Mouse (Mus musculus) olfactory bulb, adult 2 months (tissue): ENCODE measurements around the gene Rgs5. TPM values are rescaled to one million over a fixed set of nuclear protein-coding genes. Genes with fewer than 3 reads are reported as not detected.

Experiments
- H3K27ac ChIP-seq: fragments of 200-500 bp; 2 replicates; pipeline ENCODE4 v1.5.1; 2012; ENCODE audit warnings: low read depth, low read length; ENCODE audit not compliant: insufficient read depth
- H3K4me1 ChIP-seq: fragments of 200-500 bp; 2 replicates; pipeline ENCODE4 v1.6.1; 2012; ENCODE audit warnings: low read length; ENCODE audit not compliant: control insufficient read depth, insufficient read depth
- H3K4me3 ChIP-seq: fragments of 200-500 bp; 2 replicates; pipeline ENCODE4 v1.5.1; 2012; ENCODE audit warnings: mild to moderate bottlenecking, low read depth, low read length, moderate library complexity; ENCODE audit not compliant: insufficient read depth
- CTCF ChIP-seq: fragments of 200-500 bp; IDR thresholded peaks from 2 replicates; pipeline ENCODE4 v1.5.1; 2012; ENCODE audit warnings: low read depth, mild to moderate bottlenecking, low read length, moderate library complexity; ENCODE audit not compliant: insufficient read depth
- POLR2A ChIP-seq: fragments of 200-500 bp; IDR thresholded peaks from 2 replicates; pipeline ENCODE4 v1.6.1; 2012; ENCODE audit warnings: mild to moderate bottlenecking, low read depth, low read length, moderate library complexity; ENCODE audit not compliant: insufficient read depth
- WGBS: fragments of 180-500 bp; shearing (Covaris S2); methylation state at CpG from one replicate; pipeline ENCODE4 v1.1.7; 2018; 5-methylcytosine and 5-hydroxymethylcytosine counted together
- polyA plus RNA-seq: library from polyadenylated mRNA; stranded (reverse); fragments of >200 nt; gene quantifications from 2 replicates; pipeline ENCODE4 v1.2.4, GENCODE M21; 2012; ENCODE audit warnings: low replicate concordance; ENCODE audit not compliant: missing spikeins, insufficient read depth, insufficient read length

The Rgs5 gene
- polyA plus RNA-seq, 1 experiment = not detected

- Histone ChIP-seq H3K27ac (no peak overlapping the region), H3K4me1 (no peaks in the 10 kb centered on the region), H3K4me3 (no peak overlapping the region)
- no peak for TF ChIP-seq POLR2A
- TF ChIP-seq CTCF = no peak
- WGBS = 65% methylated on average over 3 of the region's 3 CpGs
Observed at GRCm38 (mm10) chr1:169674116-169674515, 18.8 kb downstream of the Rgs5 start.

- WGBS = 63% methylated on average over 1 of the region's 1 CpGs
- Histone ChIP-seq H3K4me1 (no peaks in the 10 kb centered on the region), H3K27ac (no peak overlapping the region), H3K4me3 (no peak overlapping the region)
- no peak for TF ChIP-seq POLR2A
- TF ChIP-seq CTCF = no peak
Observed at GRCm38 (mm10) chr1:169676751-169677150, 21.4 kb downstream of the Rgs5 start.

- H3K27ac ChIP-seq = no peak overlapping the region
- no peak overlapping the region for H3K4me3 ChIP-seq
- WGBS = 92% methylated on average over 9 of the region's 9 CpGs
- no peaks in the 10 kb centered on the region for H3K4me1 ChIP-seq
- TF ChIP-seq POLR2A = no peak
- no peak for TF ChIP-seq CTCF
Observed at GRCm38 (mm10) chr1:169680455-169681208, 25.3 kb downstream of the Rgs5 start.

GRCm38 (mm10) chr1:169682775-169683497 lies 27.6 kb downstream of the Rgs5 start:
- H3K4me3 ChIP-seq = no peak overlapping the region
- H3K27ac ChIP-seq = no peak overlapping the region
- TF ChIP-seq POLR2A (no peak), CTCF (no peak)
- 92% methylated on average over 7 of the region's 7 CpGs for WGBS
- H3K4me1 ChIP-seq = no peaks in the 10 kb centered on the region

GRCm38 (mm10) chr1:169685257-169685656 lies 30.0 kb downstream of the Rgs5 start:
- no peak overlapping the region for H3K4me3 ChIP-seq
- WGBS = 72% methylated on average over 5 of the region's 5 CpGs
- no peak overlapping the region for H3K27ac ChIP-seq
- TF ChIP-seq CTCF (no peak), POLR2A (no peak)
- no peaks in the 10 kb centered on the region for H3K4me1 ChIP-seq

GRCm38 (mm10) chr1:169693040-169693439 lies 37.7 kb downstream of the Rgs5 start:
- no peak overlapping the region for H3K4me3 ChIP-seq
- no peak overlapping the region for H3K27ac ChIP-seq
- H3K4me1 ChIP-seq = no peaks in the 10 kb centered on the region
- 73% methylated on average over 2 of the region's 2 CpGs for WGBS
- TF ChIP-seq POLR2A (no peak), CTCF (no peak)

- Histone ChIP-seq H3K27ac (no peak overlapping the region), H3K4me3 (no peak overlapping the region), H3K4me1 (no peaks in the 10 kb centered on the region)
- TF ChIP-seq POLR2A (no peak), CTCF (no peak)
- WGBS = 57% methylated on average over 3 of the region's 3 CpGs
Observed at GRCm38 (mm10) chr1:169693537-169693936, 38.2 kb downstream of the Rgs5 start.

GRCm38 (mm10) chr1:169695356-169695755 lies 40.1 kb downstream of the Rgs5 start:
- no peak overlapping the region for H3K4me3 ChIP-seq
- no peak overlapping the region for H3K27ac ChIP-seq
- no peaks in the 10 kb centered on the region for H3K4me1 ChIP-seq
- TF ChIP-seq POLR2A (no peak), CTCF (no peak)
- WGBS = 91% methylated on average over 3 of the region's 3 CpGs

GRCm38 (mm10) chr1:169697236-169697635 lies 41.9 kb downstream of the Rgs5 start:
- no peaks in the 10 kb centered on the region for H3K4me1 ChIP-seq
- TF ChIP-seq POLR2A (no peak), CTCF (no peak)
- no peak overlapping the region for H3K4me3 ChIP-seq
- WGBS = 76% methylated on average over 4 of the region's 4 CpGs
- no peak overlapping the region for H3K27ac ChIP-seq

- H3K4me3 ChIP-seq = no peak overlapping the region
- no peaks in the 10 kb centered on the region for H3K4me1 ChIP-seq
- no peak for TF ChIP-seq CTCF
- no peak for TF ChIP-seq POLR2A
- WGBS = 89% methylated on average over 2 of the region's 2 CpGs
- no peak overlapping the region for H3K27ac ChIP-seq
Observed at GRCm38 (mm10) chr1:169699184-169699583, 43.9 kb downstream of the Rgs5 start.
